Mouse (Mus musculus): Measurements from ENCODE around the gene Ssxb5.
A peak's percentile ranks its signal among the peaks of the same experiment; 100 is the strongest.
"Not testable (repeated sequence)": the region's sequence is repeated elsewhere in the genome, so short reads cannot be mapped to it uniquely, and the experiment has no call there.

The Ssxb5 gene

DNA sequence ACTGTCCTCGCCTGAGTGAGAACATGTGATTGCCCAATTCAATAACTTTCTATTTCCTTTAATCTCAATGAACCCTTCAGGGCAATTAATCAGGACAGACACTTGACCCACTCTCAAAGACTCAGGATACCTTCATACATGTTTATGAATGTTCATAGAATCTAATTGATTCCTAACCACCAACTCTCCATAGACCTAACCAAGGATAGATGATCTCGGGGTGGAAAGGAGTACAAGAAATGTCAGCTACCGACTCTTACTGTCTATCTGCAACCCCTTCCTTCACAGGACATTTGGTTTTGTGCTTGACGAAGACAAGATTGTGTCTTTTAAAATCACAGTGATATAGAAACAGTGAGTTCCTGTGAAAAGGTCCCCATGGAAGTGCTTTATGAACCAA lies at the start of gene Ssxb5:
Ssxb5 (plus strand) TSS at position 301 of the 400 bp plus-strand sequence.
- DNase-seq = not testable (repeated sequence)

DNA sequence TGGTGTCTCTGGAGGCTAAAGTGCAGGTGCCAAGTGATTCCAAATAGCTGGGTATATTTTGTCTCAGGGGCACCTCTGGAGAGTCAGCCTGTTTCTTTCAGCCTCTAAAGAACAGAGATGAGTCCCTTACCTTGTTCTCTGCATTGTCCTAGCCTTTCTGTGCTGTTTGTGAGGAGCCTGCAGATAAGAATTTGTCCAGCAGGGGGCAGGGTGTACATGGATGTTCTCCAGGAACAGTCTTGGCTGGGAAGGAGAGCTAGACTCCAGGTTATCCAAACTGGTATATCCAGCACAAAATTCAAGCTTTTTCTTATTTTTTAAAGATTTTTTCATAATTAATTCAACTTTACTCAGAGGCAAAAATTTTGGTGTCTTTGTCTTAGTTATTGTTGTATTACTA lies 28.6 kb downstream of the Ssxb5 start:
- peak; percentile 75 to 82 for DNase-seq

DNA sequence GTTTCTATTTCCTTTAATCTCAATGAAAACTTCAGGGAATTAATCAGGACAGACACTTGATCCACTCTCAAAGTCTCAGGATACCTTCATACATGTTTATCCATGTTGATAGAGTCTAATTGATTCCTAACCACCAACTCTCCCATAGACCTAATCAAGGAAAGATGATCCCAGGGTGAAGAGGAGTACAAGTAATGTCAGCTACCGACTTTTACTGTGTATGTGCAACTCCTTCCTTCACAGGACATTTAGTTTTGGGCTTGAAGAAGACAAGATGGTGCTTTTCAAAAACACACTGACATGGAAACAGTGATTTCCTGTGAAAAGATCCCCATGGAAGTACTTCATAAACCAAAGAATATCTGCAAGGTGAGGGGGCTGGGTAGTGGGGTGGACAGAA lies 40.2 kb downstream of the Ssxb5 start, which contains the start of gene Gm6592:
Gm6592 (plus strand) TSS at position 301 of the 400 bp plus-strand sequence.
- DNase-seq = no peak

DNA sequence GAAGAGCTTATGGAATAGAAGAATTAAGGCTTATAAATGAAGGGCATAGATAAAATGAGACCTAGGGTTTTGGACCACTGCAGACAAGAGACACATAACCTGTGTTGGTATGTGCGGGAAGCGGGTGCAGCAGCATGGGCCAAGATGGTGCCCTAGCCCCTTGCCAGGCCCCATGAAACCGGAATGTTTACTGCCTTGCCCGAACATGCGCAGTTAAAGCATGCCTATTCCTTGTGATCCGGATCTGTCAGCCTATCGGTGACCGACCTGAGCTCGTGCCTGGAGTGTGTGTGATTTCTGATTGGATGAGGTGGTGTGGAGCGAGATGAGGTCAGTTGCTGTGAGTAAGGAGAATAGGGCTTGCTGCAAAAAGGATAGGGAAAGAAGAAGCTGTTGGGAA lies 49.0 kb downstream of the Ssxb5 start:
- DNase-seq = no peak
